Mouse (Mus musculus) cerebellum, postnatal 10 days (tissue): ENCODE measurements at regions not wholly inside any gene's neighbourhood (a gene's known extent, or its start where the extent isn't known, plus 50 kb on each side); places are given as distances from the start of the nearest gene placed in this dataset.

Experiments
- DNase-seq, 2 experiments: peaks; one replicate each; pipeline ENCODE4 v3.0.0; 2021; ENCODE audit warnings: mixed read lengths in 2 of 2

GRCm38 (mm10) chr16:85964352-85965210, 63.0 kb upstream of the Adamts5 start:
- DNase-seq: no peak

- no peak for DNase-seq
Measured at GRCm38 (mm10) chr16:85956006-85956562, 54.5 kb upstream of the Adamts5 start.

- DNase-seq: no peak
Measured at GRCm38 (mm10) chr16:85951628-85952027, 50.0 kb upstream of the Adamts5 start.
